Mouse (Mus musculus) heart, embryonic 13.5 days (tissue): ENCODE results near the gene Zfp839. TPM values are rescaled to one million over a fixed set of nuclear protein-coding genes. Genes with fewer than 3 reads are reported as not detected.
"Not testable (repeated sequence)": the region's sequence is repeated elsewhere in the genome, so short reads cannot be mapped to it uniquely, and the experiment has no call there.

Experiments
- ATAC-seq: fragments of 200-750 bp; cut with Nextera tagmentation; 2 replicates; pipeline ENCODE4 v1.8.0; 2017; ENCODE audit warnings: moderate TSS enrichment; ENCODE audit not compliant: insufficient number of reproducible peaks, low FRiP score, low TSS enrichment; ENCODE audit errors: extremely low read depth
- H3K27ac ChIP-seq: fragments of 300-500 bp; sonication (generic); replicated peaks from 2 replicates; pipeline ENCODE4 v1.5.1; 2015; ENCODE audit warnings: moderate library complexity, mild to moderate bottlenecking, inconsistent platforms
- H3K27me3 ChIP-seq: fragments of 300-500 bp; sonication (generic); replicated peaks from 2 replicates; pipeline ENCODE4 v1.6.1; 2015; ENCODE audit warnings: mild to moderate bottlenecking, inconsistent platforms
- H3K36me3 ChIP-seq: fragments of 300-500 bp; sonication (generic); 2 replicates; pipeline ENCODE4 v1.6.1; 2015; ENCODE audit warnings: mild to moderate bottlenecking, inconsistent platforms
- H3K4me1 ChIP-seq: fragments of 300-500 bp; sonication (generic); 2 replicates; pipeline ENCODE4 v1.6.1; 2015; ENCODE audit warnings: inconsistent platforms
- H3K4me2 ChIP-seq: fragments of 300-500 bp; sonication (generic); 2 replicates; pipeline ENCODE4 v1.6.1; 2015; ENCODE audit warnings: inconsistent platforms, mild to moderate bottlenecking, moderate library complexity
- H3K4me3 ChIP-seq: fragments of 300-500 bp; sonication (generic); 2 replicates; pipeline ENCODE4 v1.5.1; 2015; ENCODE audit warnings: moderate library complexity, mild to moderate bottlenecking, inconsistent platforms
- H3K9ac ChIP-seq: fragments of 300-500 bp; sonication (generic); 2 replicates; pipeline ENCODE4 v1.6.1; 2015; ENCODE audit warnings: inconsistent platforms, mild to moderate bottlenecking, moderate library complexity
- H3K9me3 ChIP-seq: fragments of 300-500 bp; sonication (generic); 2 replicates; pipeline ENCODE4 v1.6.1; 2016; ENCODE audit warnings: inconsistent platforms
- WGBS: fragments of 180-500 bp; shearing (Covaris S2); methylation state at CpG from one replicate; pipeline ENCODE4 v1.1.7; 2015; ENCODE audit warnings: mixed read lengths; 5-methylcytosine and 5-hydroxymethylcytosine counted together
- polyA plus RNA-seq: library from polyadenylated mRNA; unstranded; fragments of >200 nt; fragmentation: Nextera tagmentation; extraction: Ambion mirVana; gene quantifications from 2 replicates; pipeline ENCODE4 v1.2.1, GENCODE M21; 2015

Zfp839 gene
- polyA plus RNA-seq, 1 experiment from 2014 or later: 4.1 TPM

- H3K4me2 ChIP-seq: no peak overlapping the region
- WGBS: 73% methylated on average over 7 of the region's 7 CpGs
These were observed 7.1 kb downstream of the Zfp839 start for GRCm38 (mm10) chr12:110857196-110857595.

GRCm38 (mm10) chr12:110858681-110859080 is 8.6 kb downstream of the Zfp839 start:
- not testable (repeated sequence) for ATAC-seq, H3K9ac ChIP-seq, H3K4me1 ChIP-seq, H3K27ac ChIP-seq, H3K4me3 ChIP-seq, H3K27me3 ChIP-seq, H3K4me2 ChIP-seq, H3K9me3 ChIP-seq
- WGBS: 91% methylated on average over 15 of the region's 15 CpGs
- peaks cover 57% of the 10 kb centered on the region for H3K36me3 ChIP-seq

More at GRCm38 (mm10) chr12:110857196-110857595, 7.1 kb downstream of the Zfp839 start:
- Histone ChIP-seq H3K27ac (no peak overlapping the region), H3K9me3 (no peaks in the 10 kb centered on the region), H3K9ac (no peak overlapping the region), H3K36me3 (peaks cover 52% of the 10 kb centered on the region), H3K27me3 (no peaks in the 10 kb centered on the region), H3K4me3 (no peak overlapping the region), H3K4me1 (peaks cover 7% of the 10 kb centered on the region)
- ATAC-seq: no peak

- Histone ChIP-seq H3K36me3 (peaks cover 66% of the 10 kb centered on the region), H3K9me3 (no peaks in the 10 kb centered on the region), H3K4me3 (no peak overlapping the region), H3K4me2 (no peak overlapping the region), H3K27me3 (no peaks in the 10 kb centered on the region), H3K9ac (no peak overlapping the region), H3K27ac (no peak overlapping the region), H3K4me1 (peaks cover 5% of the 10 kb centered on the region; the same call in 1 of the 2 replicates)
- ATAC-seq: no peak
These were observed 10.2 kb downstream of the Zfp839 start for GRCm38 (mm10) chr12:110860293-110860692.

GRCm38 (mm10) chr12:110861256-110861655 is 11.2 kb downstream of the Zfp839 start:
- Histone ChIP-seq H3K27ac (no peak overlapping the region), H3K9ac (no peak overlapping the region), H3K4me1 (peaks cover 5% of the 10 kb centered on the region; the same call in 1 of the 2 replicates), H3K27me3 (no peaks in the 10 kb centered on the region), H3K36me3 (peaks cover 66% of the 10 kb centered on the region), H3K4me3 (no peak overlapping the region), H3K9me3 (no peaks in the 10 kb centered on the region), H3K4me2 (no peak overlapping the region)
- 54% methylated on average over 7 of the region's 7 CpGs for WGBS
- no peak for ATAC-seq

GRCm38 (mm10) chr12:110864008-110864407 is 14.0 kb downstream of the Zfp839 start:
- H3K4me2 ChIP-seq: no peak overlapping the region
- peaks cover 82% of the 10 kb centered on the region for H3K36me3 ChIP-seq
- H3K27ac ChIP-seq: no peak overlapping the region
- H3K27me3 ChIP-seq: no peaks in the 10 kb centered on the region
- no peaks in the 10 kb centered on the region for H3K4me1 ChIP-seq
- no peak overlapping the region for H3K4me3 ChIP-seq
- ATAC-seq: no peak
- H3K9ac ChIP-seq: no peak overlapping the region
- H3K9me3 ChIP-seq: no peaks in the 10 kb centered on the region
- 80% methylated on average over 6 of the region's 6 CpGs for WGBS

- Histone ChIP-seq H3K4me3 (no peak overlapping the region), H3K9ac (no peak overlapping the region), H3K4me2 (no peak overlapping the region), H3K27me3 (no peaks in the 10 kb centered on the region), H3K4me1 (no peaks in the 10 kb centered on the region), H3K9me3 (no peaks in the 10 kb centered on the region), H3K36me3 (peaks cover 85% of the 10 kb centered on the region), H3K27ac (no peak overlapping the region)
- ATAC-seq: no peak
- 70% methylated on average over 6 of the region's 6 CpGs for WGBS
These were observed 15.5 kb downstream of the Zfp839 start for GRCm38 (mm10) chr12:110865571-110865970.

GRCm38 (mm10) chr12:110865989-110866388 is 15.9 kb downstream of the Zfp839 start:
- no peak for ATAC-seq
- 87% methylated on average over 10 of the region's 10 CpGs for WGBS
- no peak overlapping the region for H3K4me3 ChIP-seq
- H3K9ac ChIP-seq: no peak overlapping the region
- peaks cover 86% of the 10 kb centered on the region for H3K36me3 ChIP-seq
- no peaks in the 10 kb centered on the region for H3K27me3 ChIP-seq
- H3K4me2 ChIP-seq: no peak overlapping the region
- no peaks in the 10 kb centered on the region for H3K9me3 ChIP-seq
- no peaks in the 10 kb centered on the region for H3K4me1 ChIP-seq
- no peak overlapping the region for H3K27ac ChIP-seq

GRCm38 (mm10) chr12:110870107-110870506 is 20.1 kb downstream of the Zfp839 start:
- Histone ChIP-seq H3K4me2 (no peak overlapping the region), H3K9me3 (no peaks in the 10 kb centered on the region), H3K4me3 (no peak overlapping the region), H3K27ac (no peak overlapping the region), H3K9ac (no peak overlapping the region), H3K4me1 (no peaks in the 10 kb centered on the region), H3K36me3 (peaks cover 95% of the 10 kb centered on the region), H3K27me3 (no peaks in the 10 kb centered on the region)
- 79% methylated on average over 4 of the region's 4 CpGs for WGBS
- no peak for ATAC-seq

GRCm38 (mm10) chr12:110871247-110871646 is 21.2 kb downstream of the Zfp839 start:
- ATAC-seq: no peak
- H3K9ac ChIP-seq: no peak overlapping the region
- no peak overlapping the region for H3K27ac ChIP-seq
- no peaks in the 10 kb centered on the region for H3K9me3 ChIP-seq
- H3K27me3 ChIP-seq: no peaks in the 10 kb centered on the region
- 87% methylated on average over 5 of the region's 5 CpGs for WGBS
- no peaks in the 10 kb centered on the region for H3K4me1 ChIP-seq
- no peak overlapping the region for H3K4me3 ChIP-seq
- H3K4me2 ChIP-seq: no peak overlapping the region
- peaks cover 96% of the 10 kb centered on the region for H3K36me3 ChIP-seq

GRCm38 (mm10) chr12:110875351-110875750 is 25.3 kb downstream of the Zfp839 start:
- Histone ChIP-seq H3K4me3 (no peak overlapping the region), H3K27ac (no peak overlapping the region), H3K9me3 (no peaks in the 10 kb centered on the region), H3K9ac (no peak overlapping the region), H3K4me1 (no peaks in the 10 kb centered on the region), H3K36me3 (peaks cover 93% of the 10 kb centered on the region), H3K4me2 (no peak overlapping the region), H3K27me3 (no peaks in the 10 kb centered on the region)
- WGBS: 88% methylated on average over 2 of the region's 2 CpGs
- ATAC-seq: no peak

GRCm38 (mm10) chr12:110882291-110882690 is 32.2 kb downstream of the Zfp839 start:
- Histone ChIP-seq H3K9me3 (no peaks in the 10 kb centered on the region), H3K36me3 (peaks cover 56% of the 10 kb centered on the region), H3K27me3 (no peaks in the 10 kb centered on the region), H3K4me2 (no peak overlapping the region), H3K27ac (no peak overlapping the region), H3K9ac (no peak overlapping the region), H3K4me3 (no peak overlapping the region), H3K4me1 (no peaks in the 10 kb centered on the region)
- no peak for ATAC-seq
- WGBS: 89% methylated on average over 7 of the region's 7 CpGs

GRCm38 (mm10) chr12:110885251-110885650 is 35.2 kb downstream of the Zfp839 start:
- H3K4me1 ChIP-seq: peaks cover 18% of the 10 kb centered on the region

More at GRCm38 (mm10) chr12:110885251-110885650, 35.2 kb downstream of the Zfp839 start:
- H3K9ac ChIP-seq: no peak overlapping the region
- no peak overlapping the region for H3K27ac ChIP-seq
- H3K27me3 ChIP-seq: no peaks in the 10 kb centered on the region
- WGBS: 94% methylated on average over 2 of the region's 2 CpGs
- no peak overlapping the region for H3K4me3 ChIP-seq
- no peak overlapping the region for H3K4me2 ChIP-seq
- no peak for ATAC-seq
- no peaks in the 10 kb centered on the region for H3K9me3 ChIP-seq
- peaks cover 32% of the 10 kb centered on the region for H3K36me3 ChIP-seq
